Mouse (Mus musculus) CH12.LX (cell line): ENCODE data around the gene Ptprs. TPM values are rescaled to one million over a fixed set of nuclear protein-coding genes. Genes with fewer than 3 reads are reported as not detected.

Experiments used
- DNase-seq: peaks from one replicate; pipeline ENCODE4 v3.0.0-alpha.2; 2013; ENCODE audit errors: extremely low read depth
- H3K27ac ChIP-seq: 2 replicates; pipeline ENCODE4 v1.5.1; 2012; ENCODE audit warnings: low read depth, mild to moderate bottlenecking, control low read depth, moderate library complexity; ENCODE audit not compliant: insufficient read depth
- H3K27me3 ChIP-seq: replicated peaks from 2 replicates; pipeline ENCODE3; 2012; ENCODE audit warnings: inconsistent platforms
- H3K36me3 ChIP-seq, 2 experiments: replicated peaks in 1 of 2; 2 replicates each; pipeline versions ENCODE3 to v1.6.1; 2012; ENCODE audit warnings: inconsistent platforms in 1 of 2, low read length in 1 of 2, mild to moderate bottlenecking in 1 of 2, mixed read lengths in 1 of 2, moderate library complexity in 1 of 2; ENCODE audit not compliant: control insufficient read depth in 1 of 2, insufficient read depth in 1 of 2
- H3K4me1 ChIP-seq, 2 experiments: 2 replicates each; pipeline ENCODE4 v1.6.1; 2012; ENCODE audit warnings: inconsistent platforms in 1 of 2, moderate library complexity in 1 of 2; ENCODE audit not compliant: insufficient read depth in 2 of 2, control insufficient read depth in 1 of 2
- H3K4me2 ChIP-seq: 2 replicates; pipeline ENCODE4 v1.6.1; 2012; ENCODE audit warnings: low read depth, mild to moderate bottlenecking, control low read depth; ENCODE audit not compliant: poor library complexity, insufficient read depth, severe bottlenecking
- H3K4me3 ChIP-seq, 3 experiments: fragments of 150-350 bp in 1 of 3; sonication (generic) in 1 of 3; replicated peaks in 1 of 3; 2 replicates each; pipeline versions ENCODE3 to v1.5.1; 2011 to 2012; ENCODE audit warnings: low read depth in 2 of 3, low read length in 2 of 3, mild to moderate bottlenecking in 2 of 3, moderate library complexity in 2 of 3, control low read depth in 1 of 3, improper control_type of control experiment in 1 of 3, inconsistent platforms in 1 of 3, mixed read lengths in 1 of 3; ENCODE audit not compliant: poor library complexity in 1 of 3
- H3K79me2 ChIP-seq: replicated peaks from 2 replicates; pipeline ENCODE4 v1.6.1; 2012; ENCODE audit warnings: mild to moderate bottlenecking, moderate library complexity; ENCODE audit not compliant: control insufficient read depth, poor library complexity, insufficient read depth, severe bottlenecking; ENCODE audit errors: extremely low read depth
- H3K9ac ChIP-seq: 2 replicates; pipeline ENCODE4 v1.6.1; 2012; ENCODE audit warnings: low read depth, mild to moderate bottlenecking, control low read depth, moderate library complexity; ENCODE audit not compliant: insufficient read depth
- H3K9me3 ChIP-seq: replicated peaks from 2 replicates; pipeline ENCODE3; 2012; ENCODE audit warnings: low read length, inconsistent platforms, mixed read lengths
- E2F4 ChIP-seq: IDR thresholded peaks from 2 replicates; pipeline ENCODE4 v1.6.1; 2011; ENCODE audit warnings: low read depth, low read length, improper control_type of control experiment; ENCODE audit not compliant: insufficient replicate concordance
- EP300 ChIP-seq: IDR thresholded peaks from 2 replicates; pipeline ENCODE4 v1.6.1; 2011; ENCODE audit warnings: low read length, improper control_type of control experiment
- GABPA ChIP-seq: IDR thresholded peaks from 2 replicates; pipeline ENCODE4 v1.6.1; 2012; ENCODE audit warnings: low read depth, low read length, improper control_type of control experiment, inconsistent platforms; ENCODE audit not compliant: insufficient replicate concordance
- HCFC1 ChIP-seq: IDR thresholded peaks from 2 replicates; pipeline ENCODE4 v1.6.1; 2012; ENCODE audit warnings: low read depth, mild to moderate bottlenecking, inconsistent platforms, low read length, improper control_type of control experiment
- IRF4 ChIP-seq: IDR thresholded peaks from 2 replicates; pipeline ENCODE4 v1.6.1; 2014; ENCODE audit warnings: low read depth, mild to moderate bottlenecking, inconsistent platforms, low read length, improper control_type of control experiment
- JUN ChIP-seq: IDR thresholded peaks from 2 replicates; pipeline ENCODE4 v1.6.1; 2011; ENCODE audit warnings: low read depth, mild to moderate bottlenecking, low read length, improper control_type of control experiment, moderate library complexity; ENCODE audit not compliant: insufficient read depth
- KAT2A ChIP-seq: IDR thresholded peaks from 2 replicates; pipeline ENCODE4 v1.6.1; 2012; ENCODE audit warnings: low read length, improper control_type of control experiment, inconsistent platforms; ENCODE audit not compliant: insufficient replicate concordance
- MAFK ChIP-seq: IDR thresholded peaks from 2 replicates; pipeline ENCODE4 v1.6.1; 2011; ENCODE audit warnings: low read length, improper control_type of control experiment; ENCODE audit not compliant: insufficient replicate concordance
- MAX ChIP-seq: IDR thresholded peaks from 2 replicates; pipeline ENCODE4 v1.6.1; 2011; ENCODE audit warnings: low read length, improper control_type of control experiment
- MAZ ChIP-seq: IDR thresholded peaks from 2 replicates; pipeline ENCODE4 v1.6.1; 2012; ENCODE audit warnings: low read depth, mild to moderate bottlenecking, inconsistent platforms, low read length, improper control_type of control experiment, moderate library complexity
- NELFE ChIP-seq: IDR thresholded peaks from 2 replicates; pipeline ENCODE4 v1.6.1; 2011; ENCODE audit warnings: low read depth, low read length, improper control_type of control experiment
- PAX5 ChIP-seq: IDR thresholded peaks from 2 replicates; pipeline ENCODE4 v1.6.1; 2012; ENCODE audit warnings: low read length, inconsistent platforms, mixed read lengths
- SIN3A ChIP-seq: IDR thresholded peaks from 2 replicates; pipeline ENCODE4 v1.6.1; 2012; ENCODE audit warnings: low read length, improper control_type of control experiment, inconsistent platforms
- SMC3 ChIP-seq: IDR thresholded peaks from 2 replicates; pipeline ENCODE4 v1.6.1; 2011; ENCODE audit warnings: low read depth, low read length, improper control_type of control experiment
- TCF12 ChIP-seq: IDR thresholded peaks from 2 replicates; pipeline ENCODE4 v1.6.1; 2014; ENCODE audit warnings: low read depth, mild to moderate bottlenecking, inconsistent platforms, low read length, improper control_type of control experiment
- UBTF ChIP-seq: IDR thresholded peaks from 2 replicates; pipeline ENCODE4 v1.6.1; 2012; ENCODE audit warnings: low read depth, mild to moderate bottlenecking, inconsistent platforms, low read length, improper control_type of control experiment, moderate library complexity
- USF1 ChIP-seq: IDR thresholded peaks from 2 replicates; pipeline ENCODE4 v1.6.1; 2014; ENCODE audit warnings: low read depth, mild to moderate bottlenecking, inconsistent platforms, low read length, improper control_type of control experiment
- ZNF384 ChIP-seq: IDR thresholded peaks from 2 replicates; pipeline ENCODE4 v1.6.1; 2012; ENCODE audit warnings: low read depth, low read length, improper control_type of control experiment, inconsistent platforms
- dilution Hi-C: fragments of 300-500 bp; cut with MboI; formaldehyde crosslinking; loops from 2 replicates; pipeline ENCODE4 v1.14.3; 2020; ENCODE audit warnings: low sequenced_read_pairs; ENCODE audit not compliant: extremely low pct_unique_long_range_greater_than_20kb, extremely low pct_ligation_motif_present
- in situ Hi-C: fragments of 300-500 bp; cut with MboI; formaldehyde crosslinking; loops from 3 replicates; pipeline ENCODE4 v1.14.3; 2019; ENCODE audit warnings: low sequenced_read_pairs, low pct_ligation_motif_present, low pct_unique_long_range_greater_than_20kb, mixed read lengths
- polyA plus RNA-seq: library from polyadenylated mRNA; unstranded; fragments of >175 nt; gene quantifications from 2 replicates; pipeline ENCODE4 v1.2.1, GENCODE M21; 2012; ENCODE audit warnings: low read depth; ENCODE audit not compliant: insufficient read length
- total RNA-seq, 2 experiments: library from RNA; depleted of rRNA; stranded (reverse); fragments of 300-350 nt in 1 of 2; fragments of >200 nt in 1 of 2; gene quantifications; 2 replicates each; pipeline ENCODE4 v1.2.3; 2012 to 2014

The Ptprs gene
- total and polyA plus RNA-seq, 3 experiments, result 11.3 to 41.1 (median 27.0) TPM

- no peak overlapping the region for H3K4me2 ChIP-seq
- H3K4me3 ChIP-seq, result no peak overlapping the region
- no peak overlapping the region for H3K9ac ChIP-seq
- no peaks in the 10 kb centered on the region for H3K27me3 ChIP-seq
- dilution Hi-C loops (no loop called here), in situ Hi-C loops (no loop called here)
- TF ChIP-seq IRF4, result no peak
- no peaks in the 10 kb centered on the region for H3K9me3 ChIP-seq
- H3K36me3 ChIP-seq, result peaks cover 31 to 92% of the 10 kb centered on the region in 2 experiments
- H3K4me1 ChIP-seq, result peaks cover 3 to 10% of the 10 kb centered on the region in 2 experiments; a peak in 3 of 4 replicates
- no peak for DNase-seq
- H3K79me2 ChIP-seq, result no peaks in the 10 kb centered on the region
- H3K27ac ChIP-seq, result no peak overlapping the region
These were observed 93.3 kb downstream of the Ptprs start for GRCm38 (mm10) chr17:56382997-56383396.

GRCm38 (mm10) chr17:56381183-56381582 lies 95.1 kb downstream of the Ptprs start:
- dilution Hi-C loops, result no loop called here
- no peak for TF ChIP-seq SIN3A
- TF ChIP-seq MAFK, result no peak
- no peak for TF ChIP-seq JUN
- no peak for TF ChIP-seq MAZ
- no peak for TF ChIP-seq USF1
- no peak for TF ChIP-seq NELFE
- TF ChIP-seq TCF12, result no peak
- no peak for TF ChIP-seq MAX
- TF ChIP-seq ZNF384, result no peak
- TF ChIP-seq GABPA, result no peak
- no peak for TF ChIP-seq UBTF
- no peak for TF ChIP-seq IRF4
- TF ChIP-seq EP300, result no peak
- no peak for TF ChIP-seq E2F4
- TF ChIP-seq PAX5, result no peak
- in situ Hi-C loops, result no loop called here
- peaks cover 28 to 93% of the 10 kb centered on the region in 2 experiments for H3K36me3 ChIP-seq
- DNase-seq, result peak; percentile 10
- no peaks in the 10 kb centered on the region for H3K27me3 ChIP-seq
- H3K27ac ChIP-seq, result no peak overlapping the region
- H3K4me1 ChIP-seq, result peaks cover 3 to 10% of the 10 kb centered on the region in 2 experiments; a peak in 3 of 4 replicates
- no peaks in the 10 kb centered on the region for H3K9me3 ChIP-seq
- no peak overlapping the region for H3K4me2 ChIP-seq
- H3K4me3 ChIP-seq, result no peak overlapping the region
- H3K79me2 ChIP-seq, result no peaks in the 10 kb centered on the region
- H3K9ac ChIP-seq, result no peak overlapping the region

GRCm38 (mm10) chr17:56380286-56380685 lies 96.0 kb downstream of the Ptprs start:
- Histone ChIP-seq H3K27me3 (no peaks in the 10 kb centered on the region), H3K4me2 (no peak overlapping the region), H3K9me3 (no peaks in the 10 kb centered on the region), H3K9ac (no peak overlapping the region), H3K79me2 (no peaks in the 10 kb centered on the region), H3K4me1 (peaks cover 3 to 10% of the 10 kb centered on the region in 2 experiments; a peak in 3 of 4 replicates), H3K27ac (no peak overlapping the region), H3K4me3 (no peak overlapping the region), H3K36me3 (peaks cover 20 to 91% of the 10 kb centered on the region in 2 experiments)
- dilution Hi-C loops, result no loop called here
- TF ChIP-seq MAFK (no peak), GABPA (no peak), KAT2A (no peak), IRF4 (no peak), SMC3 (no peak), HCFC1 (no peak)
- no peak for DNase-seq
- in situ Hi-C loops, result no loop called here
